Mouse (Mus musculus) retina, embryonic 14.5 days (tissue): ENCODE data around the gene Atp5mpl.

Experiments
- DNase-seq: peaks from one replicate; pipeline ENCODE4 v3.0.0-alpha.2; 2015; ENCODE audit warnings: low spot score

Atp5mpl gene

DNA sequence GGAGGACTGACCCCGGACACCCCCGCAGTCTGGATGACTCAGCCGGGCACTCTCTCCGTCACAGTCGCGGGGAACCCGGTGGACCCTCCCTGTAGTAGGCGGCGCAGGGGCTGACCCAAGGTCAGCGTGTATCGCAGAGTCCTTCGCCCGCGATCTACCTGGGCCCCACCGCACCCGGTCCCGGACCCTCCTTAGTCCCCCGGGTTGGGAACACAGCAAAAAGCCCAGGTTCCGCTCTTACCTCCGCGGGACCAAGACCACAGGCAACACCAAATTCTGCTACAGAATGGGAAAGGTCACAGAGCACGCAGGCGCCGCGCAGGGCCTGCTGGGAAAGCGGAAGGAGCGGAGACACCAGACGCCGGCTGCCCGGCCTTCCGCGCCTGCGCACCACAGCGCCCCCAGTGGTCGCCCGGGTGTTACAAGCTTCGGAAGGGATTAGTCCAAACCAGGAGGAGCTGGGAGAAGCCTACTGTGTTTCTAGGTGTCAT is at the start of gene Atp5mpl:
Atp5mpl (minus strand) TSS at position 295 of the 491 bp plus-strand sequence.
- DNase-seq, result peak; percentile 96

- no peak for DNase-seq
These were observed 49.6 kb upstream of the Atp5mpl start for GRCm38 (mm10) chr12:112016346-112016745.

- no peak for DNase-seq
These were observed 46.6 kb upstream of the Atp5mpl start for GRCm38 (mm10) chr12:112013271-112013801.

DNA sequence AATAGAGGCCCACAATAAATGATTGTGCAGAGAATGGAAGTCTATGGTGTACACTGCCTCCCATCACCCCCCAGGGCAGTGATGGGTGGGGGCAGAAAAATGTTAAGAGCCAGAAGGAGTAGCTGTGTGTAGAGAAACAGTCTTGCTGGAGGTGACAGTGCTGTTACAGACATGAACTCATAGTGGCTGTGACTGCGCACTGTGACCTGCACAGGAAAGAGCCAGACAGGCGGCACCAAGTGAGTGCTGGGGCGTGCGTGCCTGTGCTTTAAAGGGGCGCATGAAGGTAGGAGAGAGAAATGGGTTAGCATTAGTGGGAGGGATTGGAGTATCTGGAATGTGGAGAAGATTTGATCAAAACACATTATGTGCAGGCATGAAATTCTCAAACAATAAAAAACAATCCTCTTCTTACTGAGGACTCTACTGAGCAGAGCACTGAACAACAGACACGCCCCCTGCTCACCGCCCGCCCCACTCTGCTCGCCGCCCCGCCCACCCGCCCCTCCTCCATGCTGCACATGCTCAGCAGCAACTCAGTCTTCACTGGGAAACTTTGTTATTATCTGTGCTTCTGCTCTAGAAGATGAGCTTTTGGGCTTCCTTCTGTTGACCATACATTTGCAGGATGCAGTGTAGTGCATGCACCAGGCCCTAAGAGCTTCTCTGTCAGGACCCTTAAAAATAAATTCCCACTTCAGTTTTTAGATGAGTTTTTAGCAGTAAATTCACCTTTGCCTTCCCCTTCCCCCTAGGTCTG is 45.9 kb upstream of the Atp5mpl start:
- no peak for DNase-seq

DNA sequence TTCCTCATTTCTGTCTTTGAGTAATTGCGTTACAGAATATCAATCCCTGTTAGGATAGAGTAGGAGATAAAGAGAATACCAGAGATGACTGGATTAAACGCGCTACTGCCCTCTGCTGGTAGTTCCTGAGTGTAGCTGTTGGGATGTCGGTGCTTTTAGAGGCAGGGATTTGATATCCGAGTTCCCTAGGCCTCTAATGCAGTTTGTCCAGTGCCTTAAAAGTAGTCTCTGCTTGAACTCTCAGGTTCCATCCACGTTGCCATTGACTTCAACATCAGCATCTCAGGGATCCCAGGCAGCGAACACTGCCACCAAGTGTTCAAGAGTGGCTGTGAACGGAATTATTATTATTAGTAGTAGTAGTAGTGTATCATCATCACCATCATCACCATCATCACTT is 34.4 kb upstream of the Atp5mpl start:
- peak; percentile 87 for DNase-seq

DNA sequence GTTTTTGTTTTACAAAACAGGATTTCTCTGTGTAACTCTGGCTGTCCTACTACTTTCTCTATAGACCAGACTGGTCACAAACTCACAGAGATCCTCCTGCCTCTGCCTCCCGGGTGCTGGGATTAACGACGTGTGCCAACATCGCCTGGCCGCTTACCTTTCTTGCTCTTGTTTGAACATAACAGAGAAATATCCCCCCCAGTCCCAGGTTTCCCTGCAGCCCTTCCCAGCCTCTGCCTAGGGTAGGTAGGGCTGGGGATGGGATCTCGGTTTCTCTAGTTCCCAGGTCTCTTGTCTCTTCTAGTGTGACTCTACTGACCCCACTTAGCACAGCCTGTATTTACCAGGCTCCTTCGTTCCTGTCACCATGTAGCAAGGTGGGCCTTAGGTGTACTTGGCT is 33.0 kb upstream of the Atp5mpl start:
- DNase-seq, result no peak

GRCm38 (mm10) chr12:111995161-111995560 is 28.4 kb upstream of the Atp5mpl start:
- DNase-seq, result no peak

GRCm38 (mm10) chr12:111992626-111993025 is 25.8 kb upstream of the Atp5mpl start:
- no peak for DNase-seq

GRCm38 (mm10) chr12:111986756-111987155 is 20.0 kb upstream of the Atp5mpl start:
- no peak for DNase-seq

DNA sequence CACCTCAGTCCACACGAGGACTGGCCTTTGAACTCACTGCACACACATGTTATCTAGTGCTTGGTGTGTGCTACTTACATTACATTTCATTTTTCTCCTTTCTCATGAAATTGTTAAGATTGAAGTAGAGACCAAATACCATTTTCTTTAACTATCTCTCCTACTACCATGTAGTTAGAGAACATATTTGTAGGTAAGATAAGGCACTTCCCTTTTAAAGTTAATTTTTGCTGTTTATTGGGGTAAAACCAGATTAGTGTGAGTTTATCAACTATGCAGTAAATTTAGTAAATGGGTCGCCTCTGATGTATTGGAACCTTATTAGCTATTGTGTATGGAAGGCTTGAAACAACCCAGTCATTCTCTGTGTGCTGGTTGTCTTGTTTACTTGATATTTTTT is 16.4 kb upstream of the Atp5mpl start:
- DNase-seq, result no peak

DNA sequence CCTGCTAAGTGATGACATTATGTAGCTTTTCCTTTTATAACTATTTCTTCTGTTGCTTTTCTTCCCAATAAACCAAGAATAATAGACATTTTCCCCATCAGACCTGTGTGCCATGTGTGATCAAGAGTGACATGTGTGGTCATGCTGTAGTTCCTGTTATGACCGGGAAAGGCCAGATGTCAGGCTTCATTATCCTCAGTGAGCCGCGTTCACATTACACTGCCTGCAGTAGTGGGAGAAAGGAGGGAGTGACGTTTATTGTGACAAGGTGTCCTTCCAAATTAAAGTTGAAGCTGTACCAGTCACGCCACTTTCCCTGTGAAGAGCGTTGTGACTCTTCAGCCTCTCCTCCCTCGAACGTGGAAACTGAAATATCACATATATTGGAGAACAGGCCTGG is 15.1 kb upstream of the Atp5mpl start:
- peak; percentile 69 for DNase-seq

DNA sequence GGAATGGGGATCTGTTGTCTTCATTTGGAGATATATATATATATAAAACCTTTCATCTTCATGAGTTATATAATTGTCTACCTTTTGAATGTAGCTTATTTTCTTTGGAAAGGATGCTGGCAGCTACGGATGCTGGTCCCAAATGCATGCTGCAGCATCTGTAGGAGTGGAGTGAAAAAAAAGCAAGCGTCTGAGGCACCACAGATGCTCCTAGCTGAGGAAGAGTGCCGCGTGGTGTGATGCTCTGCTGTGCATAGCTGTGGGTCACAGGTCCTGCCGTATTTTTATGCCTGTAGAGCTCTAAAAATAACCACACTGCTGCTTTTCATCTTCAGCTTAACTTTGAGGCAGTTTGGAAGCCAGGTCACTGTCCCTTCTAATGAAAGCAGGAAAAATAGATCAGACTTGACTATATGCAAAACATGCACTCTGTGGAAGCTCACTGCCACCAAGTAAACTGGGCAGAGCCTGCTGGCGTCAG is 14.2 kb upstream of the Atp5mpl start, which contains the start of gene Rd3l:
Rd3l (minus strand) TSS at position 431 of the 481 bp plus-strand sequence.
- DNase-seq, result no peak

DNA sequence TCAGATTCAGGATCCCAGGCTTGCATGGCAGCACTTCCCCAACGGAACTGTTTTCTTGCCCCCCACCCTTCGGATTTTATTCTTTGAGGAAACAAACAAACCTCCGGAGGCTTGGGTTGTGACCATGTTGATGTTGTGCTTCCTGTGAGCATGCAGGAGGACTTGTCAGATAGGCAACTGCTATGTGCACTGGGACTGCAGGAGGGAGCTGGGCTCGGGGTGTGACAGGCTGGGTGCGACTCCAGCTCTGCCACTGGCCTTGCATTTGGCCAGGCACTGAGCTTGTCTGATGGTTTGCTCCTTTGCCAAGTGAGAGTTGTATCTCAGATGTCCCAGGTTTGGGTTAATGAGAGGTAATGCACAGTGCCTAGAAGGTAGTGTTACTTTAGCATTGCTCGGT is 11.5 kb upstream of the Atp5mpl start:
- DNase-seq, result no peak

GRCm38 (mm10) chr12:111977138-111977537 is 10.4 kb upstream of the Atp5mpl start:
- DNase-seq, result no peak

DNA sequence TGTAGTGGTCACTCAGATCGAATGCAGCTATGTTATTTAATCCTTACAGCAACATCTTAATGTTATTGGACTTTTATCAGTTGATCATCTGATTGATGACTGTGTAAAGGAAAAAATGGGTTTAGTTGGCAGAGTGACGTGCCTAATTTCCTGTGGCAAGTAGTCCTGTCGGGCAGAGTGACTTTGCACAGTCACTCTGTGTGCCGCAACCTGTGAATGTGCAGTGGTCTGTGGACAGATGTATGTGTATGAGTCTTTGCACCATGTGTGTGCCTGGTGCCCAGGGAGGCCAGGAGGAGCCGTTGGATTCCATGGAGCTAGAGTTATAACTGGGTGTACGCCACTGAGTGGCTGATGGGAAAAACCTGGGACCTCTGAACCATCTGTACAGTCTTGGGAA is 7.8 kb upstream of the Atp5mpl start:
- no peak for DNase-seq

GRCm38 (mm10) chr12:111972504-111972903 is 5.7 kb upstream of the Atp5mpl start:
- no peak for DNase-seq

DNA sequence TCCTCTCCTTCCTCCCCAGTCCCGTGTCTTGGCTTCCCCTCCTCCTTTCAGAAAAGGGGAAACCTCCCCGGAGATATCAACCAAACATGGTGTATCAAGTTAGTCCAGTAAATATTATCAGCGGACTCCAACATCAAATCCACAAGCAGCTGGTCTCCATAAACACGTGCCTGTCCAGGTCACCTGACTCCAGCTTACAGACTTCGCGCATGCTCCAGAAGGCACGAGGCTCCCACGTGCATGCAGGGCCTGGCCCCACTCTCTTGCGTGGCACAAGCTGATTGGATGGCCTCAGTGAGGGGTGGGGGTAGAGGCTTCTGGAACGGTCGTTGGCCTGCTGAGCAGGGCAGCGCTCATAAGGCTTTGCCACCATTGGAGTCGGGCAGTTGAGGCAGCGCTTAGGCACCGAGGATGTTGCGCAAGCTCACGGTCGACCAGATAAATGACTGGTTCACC is 4.5 kb upstream of the Atp5mpl start, which contains the start of gene Tdrd9:
Tdrd9 (plus strand) TSS at position 329 of the 456 bp plus-strand sequence.
- no peak for DNase-seq

DNA sequence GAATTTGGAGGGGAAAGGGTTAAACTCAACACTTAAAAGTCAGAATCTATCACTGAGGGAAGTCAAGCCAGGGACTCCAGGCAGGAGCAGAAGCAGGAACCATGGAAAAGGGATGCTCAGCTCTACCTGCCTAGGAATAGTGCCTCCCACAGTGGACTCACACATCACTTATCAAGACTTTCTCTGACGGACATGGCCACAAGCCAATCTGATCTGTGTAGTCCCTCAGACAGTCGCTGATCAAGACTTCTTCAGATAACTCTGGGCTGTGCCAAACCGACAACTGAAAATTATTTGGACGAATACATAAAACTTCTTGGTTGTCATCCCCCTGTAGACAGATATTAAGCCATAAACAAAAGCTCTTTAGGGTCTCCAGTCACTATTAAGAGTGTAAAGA is 3.3 kb upstream of the Atp5mpl start:
- no peak for DNase-seq

DNA sequence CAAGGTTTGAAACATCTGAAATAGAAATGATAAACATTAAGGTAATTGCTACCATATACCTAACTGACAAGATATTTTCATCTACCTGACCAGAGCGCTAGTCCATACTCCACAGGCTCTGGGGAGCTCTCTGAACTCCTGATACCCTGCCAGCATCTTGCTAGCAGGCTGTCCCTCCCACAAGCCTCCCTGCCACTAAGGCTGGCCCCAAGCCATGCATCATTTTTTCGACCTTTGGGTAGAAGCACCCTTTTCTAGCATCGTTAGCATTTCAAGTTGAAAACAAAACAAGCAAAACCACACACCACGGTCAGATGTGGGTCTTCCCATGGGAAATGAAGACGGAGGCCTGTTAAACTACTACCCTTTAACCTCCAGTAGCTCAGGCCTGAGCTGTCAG is 3.4 kb downstream of the Atp5mpl start:
- no peak for DNase-seq

DNA sequence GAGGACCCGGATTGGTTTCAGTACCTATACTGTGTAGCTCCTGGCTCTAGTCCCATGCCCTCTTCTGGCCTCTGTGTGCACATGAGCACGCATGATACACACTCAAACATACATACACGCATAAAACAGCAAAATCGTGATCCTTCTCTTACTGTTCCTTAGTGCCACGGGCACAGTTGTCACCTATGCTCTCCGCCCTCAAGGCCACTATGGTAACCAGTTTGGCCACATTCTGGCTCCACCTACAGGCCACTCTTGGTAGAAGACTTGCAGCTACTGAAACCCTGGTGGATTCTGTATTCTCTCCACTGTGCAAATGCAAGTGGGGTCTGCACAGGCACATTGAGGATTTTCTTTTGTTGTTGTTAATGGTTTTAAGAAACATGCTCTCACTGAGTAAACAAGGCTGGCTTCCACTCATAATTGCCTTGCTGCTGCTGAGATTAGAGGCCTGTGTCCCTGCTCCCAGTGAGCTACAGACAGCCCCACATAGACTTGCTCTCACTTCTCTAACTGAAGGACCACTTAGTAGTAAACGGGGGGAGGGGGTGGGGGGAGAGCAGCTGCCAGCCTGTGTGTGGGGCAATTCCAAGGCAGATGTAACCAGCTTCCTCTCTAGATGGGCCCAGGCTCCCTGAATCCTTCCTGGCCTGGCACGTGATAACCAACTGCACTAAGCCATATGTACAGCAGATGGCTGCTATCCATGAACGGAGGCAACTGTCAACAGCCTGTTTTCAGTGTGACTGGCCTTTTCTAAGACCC is 8.5 kb downstream of the Atp5mpl start:
- DNase-seq, result peak; percentile 87

- DNase-seq, result no peak
These were observed 10.6 kb downstream of the Atp5mpl start for GRCm38 (mm10) chr12:111956173-111956572.

DNA sequence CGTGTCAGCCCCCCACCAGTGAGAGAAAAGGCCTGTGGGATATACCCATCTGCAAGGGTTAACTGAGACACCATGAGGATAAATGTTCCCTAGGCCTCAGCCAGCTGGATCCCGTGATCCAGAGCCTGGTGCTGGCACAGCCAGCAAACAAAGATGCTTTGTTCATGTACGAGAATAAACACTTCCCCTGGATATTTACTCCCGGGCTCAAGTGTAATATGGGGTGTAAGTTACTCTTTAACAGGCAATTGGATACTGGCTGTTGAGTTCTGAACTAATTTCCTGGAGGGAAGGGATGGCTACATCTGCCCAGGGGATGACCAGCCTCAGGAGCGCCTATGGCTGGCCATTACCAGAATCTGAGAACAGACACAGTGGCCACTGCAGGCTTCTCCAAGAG is 15.1 kb downstream of the Atp5mpl start:
- DNase-seq, result no peak

DNA sequence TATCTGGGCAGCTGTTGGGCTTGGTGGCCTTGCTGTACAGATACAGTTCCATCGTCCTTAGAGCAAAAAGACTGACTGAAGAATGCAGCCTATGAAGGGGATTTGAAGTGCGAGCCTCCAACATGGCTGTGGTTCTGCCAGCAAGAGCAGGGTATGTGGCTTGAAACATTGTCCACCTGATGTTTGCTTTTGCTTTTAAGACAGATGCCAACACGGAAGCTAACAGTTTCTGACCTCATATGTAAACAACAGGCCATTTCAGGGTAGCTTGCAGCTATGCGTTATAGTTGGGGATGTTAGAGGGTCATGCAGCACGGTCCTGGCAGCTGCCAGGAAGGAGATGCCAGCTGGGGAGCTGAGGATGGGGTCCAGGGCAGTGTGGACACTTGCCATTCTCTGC is 16.3 kb downstream of the Atp5mpl start:
- no peak for DNase-seq
